Mouse (Mus musculus) embryonic facial prominence, embryonic 14.5 days (tissue): ENCODE data around the gene Rtel1. TPM values are rescaled to one million over a fixed set of nuclear protein-coding genes. Genes with fewer than 3 reads are reported as not detected.

Source experiments
- ATAC-seq: fragments of 200-750 bp; cut with Nextera tagmentation; 2 replicates; pipeline ENCODE4 v1.8.0; 2017; ENCODE audit warnings: low read depth, moderate number of reproducible peaks, moderate TSS enrichment
- DNase-seq: peaks from one replicate; pipeline ENCODE4 v3.0.0-alpha.2; 2015; ENCODE audit warnings: low spot score
- H3K27ac ChIP-seq: fragments of 300-500 bp; sonication (generic); replicated peaks from 2 replicates; pipeline ENCODE4 v1.5.1; 2014; ENCODE audit warnings: low read depth, mild to moderate bottlenecking, low read length, moderate library complexity
- H3K27me3 ChIP-seq: fragments of 300-500 bp; sonication (generic); replicated peaks from 2 replicates; pipeline ENCODE4 v1.6.1; 2014; ENCODE audit warnings: low read length; ENCODE audit not compliant: control insufficient read depth, insufficient read depth
- H3K36me3 ChIP-seq: fragments of 300-500 bp; sonication (generic); 2 replicates; pipeline ENCODE4 v1.6.1; 2014; ENCODE audit warnings: low read length, mixed read lengths; ENCODE audit not compliant: control insufficient read depth, insufficient read depth
- H3K4me1 ChIP-seq: fragments of 300-500 bp; sonication (generic); 2 replicates; pipeline ENCODE4 v1.6.1; 2014; ENCODE audit warnings: antibody characterized with exemption, low read length; ENCODE audit not compliant: control insufficient read depth, insufficient read depth
- H3K4me2 ChIP-seq: fragments of 300-500 bp; sonication (generic); 2 replicates; pipeline ENCODE4 v1.6.1; 2014; ENCODE audit warnings: low read depth, mild to moderate bottlenecking, low read length, moderate library complexity, mixed read lengths
- H3K4me3 ChIP-seq: fragments of 300-500 bp; sonication (generic); 2 replicates; pipeline ENCODE4 v1.5.1; 2014; ENCODE audit warnings: low read depth, mild to moderate bottlenecking, low read length
- H3K9ac ChIP-seq: fragments of 300-500 bp; sonication (generic); 2 replicates; pipeline ENCODE4 v1.6.1; 2014; ENCODE audit warnings: low read depth, mild to moderate bottlenecking, low read length, moderate library complexity, mixed read lengths
- H3K9me3 ChIP-seq: fragments of 300-500 bp; sonication (generic); 2 replicates; pipeline ENCODE4 v1.6.1; 2016; ENCODE audit warnings: low read length; ENCODE audit not compliant: control insufficient read depth
- WGBS: fragments of 180-500 bp; shearing (Covaris S2); extraction: QIAGEN DNeasy Blood & Tissue Kit; methylation state at CpG from one replicate; pipeline ENCODE4 v1.1.7; 2014; 5-methylcytosine and 5-hydroxymethylcytosine counted together
- polyA plus RNA-seq: library from polyadenylated mRNA; unstranded; fragments of >200 nt; fragmentation: Nextera tagmentation; extraction: Ambion mirVana; gene quantifications from 2 replicates; pipeline ENCODE4 v1.2.1, GENCODE M21; 2014

Rtel1 gene
- polyA plus RNA-seq, 1 experiment from 2014 or later: 37.1 TPM

GRCm38 (mm10) chr2:181401497-181401896, 82.0 kb downstream of the Rtel1 start:
- H3K9ac ChIP-seq: no peak overlapping the region
- ATAC-seq: no peak
- H3K4me1 ChIP-seq: no peaks in the 10 kb centered on the region
- H3K4me3 ChIP-seq: no peak overlapping the region
- no peak overlapping the region for H3K27ac ChIP-seq
- no peaks in the 10 kb centered on the region for H3K36me3 ChIP-seq
- no peak for DNase-seq
- WGBS: 25% methylated on average over 1 of the region's 1 CpGs
- H3K4me2 ChIP-seq: no peak overlapping the region
- H3K9me3 ChIP-seq: no peaks in the 10 kb centered on the region
- no peaks in the 10 kb centered on the region for H3K27me3 ChIP-seq

GRCm38 (mm10) chr2:181403722-181404121, 84.2 kb downstream of the Rtel1 start:
- H3K27ac ChIP-seq: no peak overlapping the region
- no peak for ATAC-seq
- H3K4me1 ChIP-seq: no peaks in the 10 kb centered on the region

More at GRCm38 (mm10) chr2:181403722-181404121, 84.2 kb downstream of the Rtel1 start:
- 88% methylated on average over 3 of the region's 3 CpGs for WGBS
- no peak overlapping the region for H3K9ac ChIP-seq
- DNase-seq: no peak
- H3K4me3 ChIP-seq: no peak overlapping the region
- H3K9me3 ChIP-seq: no peaks in the 10 kb centered on the region
- no peaks in the 10 kb centered on the region for H3K36me3 ChIP-seq
- H3K4me2 ChIP-seq: no peak overlapping the region
- no peaks in the 10 kb centered on the region for H3K27me3 ChIP-seq

Other genes with a start within 250 kb of the Rtel1 start
- 2.1 and 2.6 TPM in 2 replicates for gene Kcnq2, start 184.4 kb upstream of the Rtel1 start, polyA plus RNA-seq
- gene Eef1a2, start 162.7 kb upstream of the Rtel1 start, polyA plus RNA-seq: 0.76 and 1.0 TPM in 2 replicates
- 269 and 288 TPM in 2 replicates for gene Ppdpf, start 132.5 kb upstream of the Rtel1 start, polyA plus RNA-seq
- gene Ptk6, start 117.0 kb upstream of the Rtel1 start, polyA plus RNA-seq: 0.10 and 0.19 TPM in 2 replicates
- 0.08 and 0.22 TPM in 2 replicates for gene Srms, start 106.6 kb upstream of the Rtel1 start, polyA plus RNA-seq
- gene Fndc11, start 99.7 kb upstream of the Rtel1 start, polyA plus RNA-seq: 0.18 TPM in 1 of 2 replicates, not detected in the other
- gene Helz2, start 77.7 kb upstream of the Rtel1 start, polyA plus RNA-seq: 1.3 TPM in 2 replicates
- gene Gmeb2, start 31.7 kb upstream of the Rtel1 start, polyA plus RNA-seq: 13.5 and 15.9 TPM in 2 replicates
- gene Stmn3, start 5.2 kb upstream of the Rtel1 start, polyA plus RNA-seq: 69.4 and 72.7 TPM in 2 replicates
- 30.1 and 36.6 TPM in 2 replicates for gene Zgpat, start 45.2 kb downstream of the Rtel1 start, polyA plus RNA-seq
- 43.7 and 48.1 TPM in 2 replicates for gene Arfrp1, start 45.7 kb downstream of the Rtel1 start, polyA plus RNA-seq
- 17.4 and 18.4 TPM in 2 replicates for gene Lime1, start 60.3 kb downstream of the Rtel1 start, polyA plus RNA-seq
- 5.7 and 5.9 TPM in 2 replicates for gene Zbtb46, start 139.7 kb downstream of the Rtel1 start, polyA plus RNA-seq
- gene Abhd16b, start 173.5 kb downstream of the Rtel1 start, polyA plus RNA-seq: 0.21 and 0.22 TPM in 2 replicates
- 159 and 164 TPM in 2 replicates for gene Tpd52l2, start 177.4 kb downstream of the Rtel1 start, polyA plus RNA-seq
- 80.4 and 84.2 TPM in 2 replicates for gene Dnajc5, start 200.7 kb downstream of the Rtel1 start, polyA plus RNA-seq